Mouse (Mus musculus): Measurements from ENCODE around the gene Wfdc17. TPM values are rescaled to one million over a fixed set of nuclear protein-coding genes. Genes with fewer than 3 reads are reported as not detected.

Wfdc17 gene
- polyA plus RNA-seq, 1 experiment from 2014 or later = 42.1 TPM

- Histone ChIP-seq H3K9ac (replicated peaks) (no peak overlapping the region), H3K4me1 (ENCODE audit: insufficient read depth) (peaks cover 33% of the 10 kb centered on the region), H3K36me3 (replicated peaks; ENCODE audit: insufficient read depth, low read length) (no peaks in the 10 kb centered on the region), H3K27ac (ENCODE audit: low read depth) (peak overlapping the region; percentile 59), H3K27me3 (ENCODE audit: insufficient read depth, low read length) (no peaks in the 10 kb centered on the region), H3K9me3 (ENCODE audit: low read length) (no peaks in the 10 kb centered on the region), H3K4me3 (ENCODE audit: low read depth, low read length) (no peak overlapping the region), H3K4me2 (ENCODE audit: low read depth, low read length) (peak overlapping the region; percentile 38; the same call in 1 of the 2 replicates)
- ATAC-seq = no peak
- no peak for DNase-seq
- 53% methylated on average over 3 of the region's 3 CpGs for WGBS (ENCODE audit: insufficient replicate concordance)
- TF ChIP-seq CTCF (IDR thresholded peaks at IDR 0.05; ENCODE audit: low read depth) = no peak
- TF ChIP-seq EP300 (IDR thresholded peaks at IDR 0.05; ENCODE audit: low read depth) = no peak
These were observed 39.7 kb downstream of the Wfdc17 start for GRCm38 (mm10) chr11:83743525-83743924.

- DNase-seq (peak; percentile 33), ATAC-seq (peak; percentile 13; the same call in 1 of the 2 replicates)
- peak overlapping the region; percentile 47; the same call in 1 of the 2 replicates for H3K4me2 ChIP-seq (ENCODE audit: low read depth, low read length)
- peaks cover 30% of the 10 kb centered on the region for H3K4me1 ChIP-seq (ENCODE audit: insufficient read depth)
- no peaks in the 10 kb centered on the region for H3K36me3 ChIP-seq (replicated peaks; ENCODE audit: insufficient read depth, low read length)
- H3K27ac ChIP-seq (ENCODE audit: low read depth) = peak overlapping the region; percentile 85; the same call in 1 of the 2 replicates
- H3K9me3 ChIP-seq (ENCODE audit: low read length) = no peaks in the 10 kb centered on the region
- H3K27me3 ChIP-seq (ENCODE audit: insufficient read depth, low read length) = no peaks in the 10 kb centered on the region
- 44% methylated on average over 4 of the region's 4 CpGs for WGBS (ENCODE audit: insufficient replicate concordance)
- H3K9ac ChIP-seq (replicated peaks) = no peak overlapping the region
- TF ChIP-seq CTCF (IDR thresholded peaks at IDR 0.05; ENCODE audit: low read depth) (no peak), EP300 (IDR thresholded peaks at IDR 0.05; ENCODE audit: low read depth) (no peak)
- no peak overlapping the region for H3K4me3 ChIP-seq (ENCODE audit: low read depth, low read length)
These were observed 42.4 kb downstream of the Wfdc17 start for GRCm38 (mm10) chr11:83746152-83746551.

- Histone ChIP-seq H3K27me3 (ENCODE audit: insufficient read depth, low read length) (no peaks in the 10 kb centered on the region), H3K9ac (replicated peaks) (no peak within 1 kb of the TSS), H3K4me1 (ENCODE audit: insufficient read depth) (peaks cover 30% of the 10 kb centered on the region), H3K4me3 (ENCODE audit: low read depth, low read length) (0 out of 2 replicates have a peak within 1 kb of the TSS, but pooled peaks have one; percentile 0), H3K36me3 (replicated peaks; ENCODE audit: insufficient read depth, low read length) (no peaks in the 10 kb centered on the region), H3K4me2 (ENCODE audit: low read depth, low read length) (peak within 1 kb of the TSS; percentile 47), H3K9me3 (ENCODE audit: low read length) (no peaks in the 10 kb centered on the region), H3K27ac (ENCODE audit: low read depth) (peak within 1 kb of the TSS; percentile 85)
- WGBS (ENCODE audit: insufficient replicate concordance) = 58% methylated on average over 5 of the region's 5 CpGs
- DNase-seq (peak; percentile 25), ATAC-seq (no peak)
- no peak for TF ChIP-seq EP300 (IDR thresholded peaks at IDR 0.05; ENCODE audit: low read depth)
- TF ChIP-seq CTCF (IDR thresholded peaks at IDR 0.05; ENCODE audit: low read depth) = no peak
These were observed 42.9 kb downstream of the Wfdc17 start, which contains the start of gene Wfdc21 for GRCm38 (mm10) chr11:83746681-83747080. Gene Wfdc21, plus strand, starts transcription at chr11:83746940.

- H3K27ac ChIP-seq (ENCODE audit: low read depth) = peak overlapping the region; percentile 85
- 52% methylated on average over 6 of the region's 6 CpGs for WGBS (ENCODE audit: insufficient replicate concordance)
These were observed 43.8 kb downstream of the Wfdc17 start for GRCm38 (mm10) chr11:83747376-83748265.

GRCm38 (mm10) chr11:83753581-83754181 lies 49.9 kb downstream of the Wfdc17 start, which contains the start of gene Heatr6:
Gene Heatr6, plus strand, starts transcription at chr11:83753696.
- no peak for TF ChIP-seq EP300 (IDR thresholded peaks at IDR 0.05; ENCODE audit: low read depth)
- 0 out of 2 replicates have a peak, but pooled peaks have one; percentile 5 for TF ChIP-seq CTCF (IDR thresholded peaks at IDR 0.05; ENCODE audit: low read depth)
- H3K36me3 ChIP-seq (replicated peaks; ENCODE audit: insufficient read depth, low read length) = peaks cover 27% of the 10 kb centered on the region
- H3K9ac ChIP-seq (replicated peaks) = peak within 1 kb of the TSS; percentile 80
- H3K27ac ChIP-seq (ENCODE audit: low read depth) = peak within 1 kb of the TSS; percentile 77
- peaks cover 12% of the 10 kb centered on the region for H3K4me1 ChIP-seq (ENCODE audit: insufficient read depth)
- H3K27me3 ChIP-seq (ENCODE audit: insufficient read depth, low read length) = no peaks in the 10 kb centered on the region
- under 1% methylated on average over 47 of the region's 47 CpGs for WGBS (ENCODE audit: insufficient replicate concordance)
- H3K4me3 ChIP-seq (ENCODE audit: low read depth, low read length) = peak within 1 kb of the TSS; percentile 78
- no peaks in the 10 kb centered on the region for H3K9me3 ChIP-seq (ENCODE audit: low read length)
- DNase-seq = peak; percentile 90
- peak; percentile 99 for ATAC-seq
- peak within 1 kb of the TSS; percentile 82 for H3K4me2 ChIP-seq (ENCODE audit: low read depth, low read length)

More at GRCm38 (mm10) chr11:83747376-83748265, 43.8 kb downstream of the Wfdc17 start:
- H3K27me3 ChIP-seq (ENCODE audit: insufficient read depth, low read length) = no peaks in the 10 kb centered on the region
- ATAC-seq (peak; percentile 89), DNase-seq (peak; percentile 70)
- H3K9me3 ChIP-seq (ENCODE audit: low read length) = no peaks in the 10 kb centered on the region
- 0 out of 2 replicates have a peak overlapping the region, but pooled peaks have one; percentile 1 for H3K4me3 ChIP-seq (ENCODE audit: low read depth, low read length)
- H3K4me2 ChIP-seq (ENCODE audit: low read depth, low read length) = peak overlapping the region; percentile 47
- peaks cover 26% of the 10 kb centered on the region for H3K4me1 ChIP-seq (ENCODE audit: insufficient read depth)
- peak; percentile 72 for TF ChIP-seq EP300 (IDR thresholded peaks at IDR 0.05; ENCODE audit: low read depth)
- TF ChIP-seq CTCF (IDR thresholded peaks at IDR 0.05; ENCODE audit: low read depth) = no peak
- H3K9ac ChIP-seq (replicated peaks) = no peak overlapping the region
- no peaks in the 10 kb centered on the region for H3K36me3 ChIP-seq (replicated peaks; ENCODE audit: insufficient read depth, low read length)

GRCm38 (mm10) chr11:83754227-83754626 lies 50.4 kb downstream of the Wfdc17 start:
- no peaks in the 10 kb centered on the region for H3K27me3 ChIP-seq (ENCODE audit: insufficient read depth, low read length)
- peaks cover 32% of the 10 kb centered on the region for H3K36me3 ChIP-seq (replicated peaks; ENCODE audit: insufficient read depth, low read length)
- peak overlapping the region; percentile 78 for H3K4me3 ChIP-seq (ENCODE audit: low read depth, low read length)
- no peak for ATAC-seq
- peak overlapping the region; percentile 77 for H3K27ac ChIP-seq (ENCODE audit: low read depth)
- peaks cover 12% of the 10 kb centered on the region for H3K4me1 ChIP-seq (ENCODE audit: insufficient read depth)
- WGBS (ENCODE audit: insufficient replicate concordance) = 10% methylated on average over 8 of the region's 8 CpGs
- H3K9me3 ChIP-seq (ENCODE audit: low read length) = no peaks in the 10 kb centered on the region
- peak overlapping the region; percentile 80 for H3K9ac ChIP-seq (replicated peaks)
- H3K4me2 ChIP-seq (ENCODE audit: low read depth, low read length) = peak overlapping the region; percentile 82
- DNase-seq = no peak
- no peak for TF ChIP-seq CTCF (IDR thresholded peaks at IDR 0.05; ENCODE audit: low read depth)
- no peak for TF ChIP-seq EP300 (IDR thresholded peaks at IDR 0.05; ENCODE audit: low read depth)

Other genes with a start within 250 kb of the Wfdc17 start
- 0.20 and 0.43 TPM in 2 replicates for gene Mmp28, start 240.9 kb upstream of the Wfdc17 start, polyA plus RNA-seq (2015; fragmentation: Nextera tagmentation; extraction: Ambion mirVana)
- gene Taf15, start 230.9 kb upstream of the Wfdc17 start, polyA plus RNA-seq (2015; fragmentation: Nextera tagmentation; extraction: Ambion mirVana) = 2.8 and 3.4 TPM in 2 replicates
- gene Heatr9, start 181.8 kb upstream of the Wfdc17 start, polyA plus RNA-seq (2015; fragmentation: Nextera tagmentation; extraction: Ambion mirVana) = not detected in 2 replicates
- 8.6 and 12.7 TPM in 2 replicates for gene Ccl5, start 173.5 kb upstream of the Wfdc17 start, polyA plus RNA-seq (2015; fragmentation: Nextera tagmentation; extraction: Ambion mirVana)
- gene Ccl9, start 125.4 kb upstream of the Wfdc17 start, polyA plus RNA-seq (2015; fragmentation: Nextera tagmentation; extraction: Ambion mirVana) = 92.6 and 107 TPM in 2 replicates
- gene Ccl6, start 110.9 kb upstream of the Wfdc17 start, polyA plus RNA-seq (2015; fragmentation: Nextera tagmentation; extraction: Ambion mirVana) = 46.9 and 55.2 TPM in 2 replicates
- not detected in 2 replicates for gene Rpl9-ps1, start 58.4 kb upstream of the Wfdc17 start, polyA plus RNA-seq (2015; fragmentation: Nextera tagmentation; extraction: Ambion mirVana)
- gene Ccl3, start 54.6 kb upstream of the Wfdc17 start, polyA plus RNA-seq (2015; fragmentation: Nextera tagmentation; extraction: Ambion mirVana) = 1.3 TPM in 2 replicates
- gene Ccl4, start 41.4 kb upstream of the Wfdc17 start, polyA plus RNA-seq (2015; fragmentation: Nextera tagmentation; extraction: Ambion mirVana) = 1.6 and 1.8 TPM in 2 replicates
- 0.38 and 0.76 TPM in 2 replicates for gene Wfdc18, start 5.0 kb downstream of the Wfdc17 start, polyA plus RNA-seq (2015; fragmentation: Nextera tagmentation; extraction: Ambion mirVana)
- 108 and 117 TPM in 2 replicates for gene Wfdc21, start 42.9 kb downstream of the Wfdc17 start, polyA plus RNA-seq (2015; fragmentation: Nextera tagmentation; extraction: Ambion mirVana)
- 5.6 and 6.0 TPM in 2 replicates for gene Heatr6, start 49.7 kb downstream of the Wfdc17 start, polyA plus RNA-seq (2015; fragmentation: Nextera tagmentation; extraction: Ambion mirVana)
- 4.9 and 5.4 TPM in 2 replicates for gene Hnf1b, start 146.1 kb downstream of the Wfdc17 start, polyA plus RNA-seq (2015; fragmentation: Nextera tagmentation; extraction: Ambion mirVana)
- gene Ddx52, start 238.1 kb downstream of the Wfdc17 start, polyA plus RNA-seq (2015; fragmentation: Nextera tagmentation; extraction: Ambion mirVana) = 11.3 and 12.5 TPM in 2 replicates